In the genomic region with DNA sequence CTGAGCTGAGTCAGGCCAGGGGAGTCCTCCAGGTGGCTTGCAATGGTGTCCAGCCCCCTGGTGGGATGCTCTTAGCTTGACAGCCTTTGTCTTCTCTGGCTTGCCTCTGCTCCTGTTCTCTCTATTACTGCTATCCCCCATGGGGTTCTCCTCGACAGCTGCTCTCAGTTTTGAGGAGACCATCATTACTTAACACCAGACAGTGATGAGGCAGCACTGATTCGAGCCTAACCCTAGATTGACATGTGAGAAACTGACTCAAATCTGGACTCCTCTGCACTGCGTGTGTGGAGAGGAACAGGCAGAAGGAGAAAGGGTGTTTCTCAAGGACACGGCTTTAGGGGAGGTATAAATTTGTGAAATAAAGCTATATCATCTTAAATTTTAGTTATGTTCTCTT, we compare ENCODE assay signal across 23 mouse cellular contexts.
"Had no signal": no experiment of that assay in that cellular context is flagged by ENCODE, and none has a peak within 500 bp of the region (broad histone marks: within the 10 kb centered on the region; RNA-seq: fewer than 3 reads in every experiment).

No protein-coding gene starts in this region.

- H3K4me3 ChIP-seq: gastrocnemius, adult 2 months; heart, embryonic 13.5 days; heart, embryonic 15.5 days; hindbrain, embryonic 10.5 days; hindbrain, embryonic 13.5 days; hindbrain, embryonic 15.5 days; kidney, embryonic 15.5 days; left cerebral cortex, adult 2 months; limb, embryonic 10.5 days; limb, embryonic 12.5 days; liver, embryonic 13.5 days; liver, embryonic 15.5 days had no signal

- H3K36me3 ChIP-seq: heart, embryonic 13.5 days; heart, embryonic 15.5 days; hindbrain, embryonic 10.5 days; hindbrain, embryonic 13.5 days; hindbrain, embryonic 15.5 days; kidney, embryonic 15.5 days; limb, embryonic 10.5 days; limb, embryonic 12.5 days; liver, embryonic 13.5 days; liver, embryonic 15.5 days had no signal

- H3K9me3 ChIP-seq: heart, embryonic 13.5 days; heart, embryonic 15.5 days; hindbrain, embryonic 10.5 days; hindbrain, embryonic 13.5 days; hindbrain, embryonic 15.5 days; kidney, embryonic 15.5 days; limb, embryonic 10.5 days; limb, embryonic 12.5 days; liver, embryonic 13.5 days; liver, embryonic 15.5 days had no signal

- DNase-seq: gastrocnemius, adult 2 months; gastrocnemius, postnatal 10 days; gastrocnemius, postnatal 25 days; heart, adult 18-20 months; heart, postnatal 14 days; heart, postnatal 36 days; kidney, adult 11 months; kidney, adult 2 months; kidney, adult 9 months; kidney, postnatal 14 days; kidney, postnatal 36 days; liver, embryonic 13.5 days had no signal

- H3K4me1 ChIP-seq: hindbrain, embryonic 13.5 days; hindbrain, embryonic 15.5 days had no signal

- H3K27ac ChIP-seq: heart, embryonic 13.5 days; heart, embryonic 15.5 days; hindbrain, embryonic 10.5 days; hindbrain, embryonic 13.5 days; hindbrain, embryonic 15.5 days; kidney, embryonic 15.5 days; kidney, postnatal 0 days; left cerebral cortex, adult 2 months; limb, embryonic 10.5 days; limb, embryonic 12.5 days; liver, embryonic 13.5 days; liver, embryonic 15.5 days had no signal

- H3K27me3 ChIP-seq: heart, embryonic 13.5 days; heart, embryonic 15.5 days; hindbrain, embryonic 13.5 days; hindbrain, embryonic 15.5 days; kidney, embryonic 15.5 days; limb, embryonic 12.5 days had no signal
